Mouse (Mus musculus): ENCODE data around the gene Slamf6.

GRCm38 (mm10) chr1:171919193-171919592 is 1.9 kb downstream of the Slamf6 start:
- TF ChIP-seq CTCF (IDR thresholded peaks at IDR 0.05; ENCODE audit: low read depth) (no peak), EP300 (optimal IDR thresholded peaks at IDR 0.05) (no peak)
